Mouse (Mus musculus) limb, embryonic 15.5 days (tissue): ENCODE results near the gene P2rx4. TPM values are rescaled to one million over a fixed set of nuclear protein-coding genes. Genes with fewer than 3 reads are reported as not detected.

Experiments used
- ATAC-seq: fragments of 200-750 bp; cut with Nextera tagmentation; 2 replicates; pipeline ENCODE4 v1.8.0; 2017; ENCODE audit warnings: low read depth, moderate TSS enrichment; ENCODE audit not compliant: insufficient number of reproducible peaks, low FRiP score, low TSS enrichment
- H3K27ac ChIP-seq: fragments of 300-500 bp; sonication (generic); 2 replicates; pipeline ENCODE4 v1.5.1; 2015; ENCODE audit warnings: moderate library complexity, mild to moderate bottlenecking, inconsistent platforms
- H3K27me3 ChIP-seq: fragments of 300-500 bp; sonication (generic); 2 replicates; pipeline ENCODE4 v1.6.1; 2015; ENCODE audit warnings: inconsistent platforms
- H3K36me3 ChIP-seq: fragments of 300-500 bp; sonication (generic); 2 replicates; pipeline ENCODE4 v1.6.1; 2015; ENCODE audit warnings: inconsistent platforms
- H3K4me1 ChIP-seq: fragments of 300-500 bp; sonication (generic); 2 replicates; pipeline ENCODE4 v1.6.1; 2015; ENCODE audit warnings: inconsistent platforms
- H3K4me2 ChIP-seq: fragments of 300-500 bp; sonication (generic); 2 replicates; pipeline ENCODE4 v1.6.1; 2015; ENCODE audit warnings: mild to moderate bottlenecking, inconsistent platforms
- H3K4me3 ChIP-seq: fragments of 300-500 bp; sonication (generic); 2 replicates; pipeline ENCODE4 v1.5.1; 2015; ENCODE audit warnings: mild to moderate bottlenecking, inconsistent platforms
- H3K9ac ChIP-seq: fragments of 300-500 bp; sonication (generic); 2 replicates; pipeline ENCODE4 v1.6.1; 2015; ENCODE audit warnings: inconsistent platforms
- H3K9me3 ChIP-seq: fragments of 300-500 bp; sonication (generic); 2 replicates; pipeline ENCODE4 v1.6.1; 2016; ENCODE audit warnings: inconsistent platforms
- WGBS: fragments of 180-500 bp; shearing (Covaris S2); methylation state at CpG from one replicate; pipeline ENCODE4 v1.1.7; 2015; 5-methylcytosine and 5-hydroxymethylcytosine counted together
- polyA plus RNA-seq: library from polyadenylated mRNA; unstranded; fragments of >200 nt; fragmentation: Nextera tagmentation; extraction: Ambion mirVana; gene quantifications from 2 replicates; pipeline ENCODE4 v1.2.1, GENCODE M21; 2015

Gene P2rx4
- polyA plus RNA-seq, 1 experiment from 2014 or later = 27.8 TPM

DNA sequence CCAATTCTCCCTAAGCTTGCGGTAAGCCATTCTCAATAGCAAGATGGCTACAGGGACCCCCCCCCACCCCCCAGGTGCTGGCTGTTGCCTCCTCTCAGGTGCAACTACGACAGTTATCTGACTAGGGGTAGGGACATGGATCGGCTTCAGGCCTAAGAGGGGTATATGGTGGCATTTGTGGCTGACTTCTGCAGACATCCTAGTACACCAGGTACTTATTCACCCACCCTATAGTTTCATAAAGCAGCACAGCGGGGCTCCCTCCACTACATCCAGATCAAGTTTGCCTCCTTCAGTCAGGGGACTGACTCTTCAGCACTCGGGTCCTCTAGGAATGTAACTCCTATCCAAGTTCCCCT is 448 bp upstream of the P2rx4 start:
- Histone ChIP-seq H3K4me3 (peak overlapping the region; percentile 67), H3K9ac (peak overlapping the region; percentile 41), H3K27me3 (no peaks in the 10 kb centered on the region), H3K27ac (peak overlapping the region; percentile 85), H3K4me1 (peaks cover 14% of the 10 kb centered on the region), H3K9me3 (no peaks in the 10 kb centered on the region), H3K4me2 (peak overlapping the region; percentile 76), H3K36me3 (no peaks in the 10 kb centered on the region)
- WGBS = 36% methylated on average over 5 of the region's 5 CpGs
- no peak for ATAC-seq

- no peak overlapping the region for H3K27ac ChIP-seq
- H3K4me2 ChIP-seq = no peak overlapping the region
- no peak overlapping the region for H3K9ac ChIP-seq
- no peaks in the 10 kb centered on the region for H3K36me3 ChIP-seq
- 57% methylated on average over 6 of the region's 6 CpGs for WGBS
- H3K4me3 ChIP-seq = peak overlapping the region; percentile 67; the same call in 1 of the 2 replicates
- H3K27me3 ChIP-seq = no peaks in the 10 kb centered on the region
- H3K9me3 ChIP-seq = no peaks in the 10 kb centered on the region
- H3K4me1 ChIP-seq = peaks cover 14% of the 10 kb centered on the region
- no peak for ATAC-seq
Measured at GRCm38 (mm10) chr5:122708819-122709218, 1.5 kb downstream of the P2rx4 start.

GRCm38 (mm10) chr5:122715723-122716122 is 8.4 kb downstream of the P2rx4 start:
- Histone ChIP-seq H3K27ac (no peak overlapping the region), H3K4me3 (no peak overlapping the region), H3K36me3 (0 out of 2 replicates have a peak, but pooled peaks cover 3% of the 10 kb centered on the region), H3K9me3 (no peaks in the 10 kb centered on the region), H3K4me1 (0 out of 2 replicates have a peak, but pooled peaks cover 4% of the 10 kb centered on the region), H3K27me3 (no peaks in the 10 kb centered on the region), H3K9ac (no peak overlapping the region), H3K4me2 (no peak overlapping the region)
- WGBS = 54% methylated on average over 1 of the region's 1 CpGs
- no peak for ATAC-seq

DNA sequence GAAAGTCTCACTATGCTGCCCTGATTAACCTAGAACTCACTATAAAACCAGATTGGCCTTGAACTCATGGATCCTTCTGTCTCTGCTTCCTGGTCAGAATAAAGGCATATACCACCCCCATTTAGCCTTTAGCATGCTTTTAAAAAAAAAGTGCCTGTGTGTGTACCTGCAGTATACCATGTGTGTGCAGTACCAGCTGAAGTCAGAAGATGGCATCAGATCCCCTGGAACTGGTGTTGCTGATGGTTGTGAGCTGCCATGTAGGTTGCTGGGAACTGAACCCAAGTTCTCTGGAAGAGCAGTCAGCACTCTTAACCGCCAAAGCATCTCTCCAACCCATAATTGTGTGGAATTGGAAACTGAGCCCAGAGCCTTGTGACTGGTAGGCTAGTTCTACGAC is 9.4 kb downstream of the P2rx4 start:
- 99% methylated on average over 2 of the region's 2 CpGs for WGBS
- 0 out of 2 replicates have a peak, but pooled peaks cover 3% of the 10 kb centered on the region for H3K36me3 ChIP-seq

GRCm38 (mm10) chr5:122718400-122718799 is 11.1 kb downstream of the P2rx4 start:
- no peak overlapping the region for H3K27ac ChIP-seq
- no peaks in the 10 kb centered on the region for H3K27me3 ChIP-seq
- no peak for ATAC-seq
- 70% methylated on average over 7 of the region's 7 CpGs for WGBS
- no peak overlapping the region for H3K9ac ChIP-seq
- no peak overlapping the region for H3K4me2 ChIP-seq
- H3K4me1 ChIP-seq = 0 out of 2 replicates have a peak, but pooled peaks cover 4% of the 10 kb centered on the region
- H3K4me3 ChIP-seq = no peak overlapping the region
- H3K36me3 ChIP-seq = 0 out of 2 replicates have a peak, but pooled peaks cover 3% of the 10 kb centered on the region
- no peaks in the 10 kb centered on the region for H3K9me3 ChIP-seq

More for the DNA sequence above, 9.4 kb downstream of the P2rx4 start:
- no peaks in the 10 kb centered on the region for H3K9me3 ChIP-seq
- no peak overlapping the region for H3K9ac ChIP-seq
- H3K4me3 ChIP-seq = no peak overlapping the region
- H3K4me2 ChIP-seq = no peak overlapping the region
- no peak for ATAC-seq
- H3K27me3 ChIP-seq = no peaks in the 10 kb centered on the region
- H3K4me1 ChIP-seq = 0 out of 2 replicates have a peak, but pooled peaks cover 4% of the 10 kb centered on the region
- no peak overlapping the region for H3K27ac ChIP-seq

- Histone ChIP-seq H3K4me3 (no peak overlapping the region), H3K4me2 (no peak overlapping the region), H3K27ac (no peak overlapping the region), H3K9ac (no peak overlapping the region), H3K4me1 (0 out of 2 replicates have a peak, but pooled peaks cover 4% of the 10 kb centered on the region), H3K36me3 (0 out of 2 replicates have a peak, but pooled peaks cover 3% of the 10 kb centered on the region), H3K9me3 (no peaks in the 10 kb centered on the region), H3K27me3 (no peaks in the 10 kb centered on the region)
- ATAC-seq = no peak
- WGBS = 89% methylated on average over 8 of the region's 8 CpGs
Measured at GRCm38 (mm10) chr5:122719168-122719567, 11.8 kb downstream of the P2rx4 start.

- 84% methylated on average over 13 of the region's 13 CpGs for WGBS
- no peak overlapping the region for H3K27ac ChIP-seq
- H3K4me2 ChIP-seq = no peak overlapping the region
- H3K9ac ChIP-seq = no peak overlapping the region
- no peaks in the 10 kb centered on the region for H3K9me3 ChIP-seq
- no peaks in the 10 kb centered on the region for H3K36me3 ChIP-seq
- no peak for ATAC-seq
- H3K4me3 ChIP-seq = no peak overlapping the region
- no peaks in the 10 kb centered on the region for H3K4me1 ChIP-seq
- no peaks in the 10 kb centered on the region for H3K27me3 ChIP-seq
Measured at GRCm38 (mm10) chr5:122725453-122725852, 18.1 kb downstream of the P2rx4 start.

DNA sequence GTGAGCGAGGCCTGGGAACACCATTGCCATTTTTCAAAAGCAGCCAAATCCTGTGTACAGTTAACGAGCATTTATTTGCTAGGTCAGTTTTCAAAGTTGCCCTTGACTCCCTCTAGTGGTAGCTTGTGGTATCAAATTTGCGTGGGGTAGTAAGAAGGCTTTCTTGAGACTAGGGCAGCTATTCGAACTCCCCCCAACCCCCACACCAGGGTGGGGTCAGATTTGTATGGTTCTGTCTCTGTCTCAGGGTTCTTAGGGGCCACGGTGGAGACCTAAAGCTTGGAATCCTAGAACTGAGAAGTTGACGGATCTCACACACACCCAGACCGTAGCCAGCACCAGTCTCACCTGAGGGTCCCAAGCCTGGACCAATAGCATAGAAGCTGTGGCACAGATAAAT is 18.7 kb downstream of the P2rx4 start:
- Histone ChIP-seq H3K36me3 (no peaks in the 10 kb centered on the region), H3K4me1 (no peaks in the 10 kb centered on the region), H3K4me2 (no peak overlapping the region), H3K27me3 (no peaks in the 10 kb centered on the region), H3K9ac (no peak overlapping the region), H3K4me3 (no peak overlapping the region), H3K9me3 (no peaks in the 10 kb centered on the region), H3K27ac (no peak overlapping the region)
- ATAC-seq = no peak
- 17% methylated on average over 7 of the region's 7 CpGs for WGBS

- no peak overlapping the region for H3K4me3 ChIP-seq
- H3K36me3 ChIP-seq = no peaks in the 10 kb centered on the region
- H3K9me3 ChIP-seq = no peaks in the 10 kb centered on the region
- H3K9ac ChIP-seq = no peak overlapping the region
- no peak for ATAC-seq
- H3K4me1 ChIP-seq = peaks cover 3% of the 10 kb centered on the region; the same call in 1 of the 2 replicates
- 81% methylated on average over 5 of the region's 5 CpGs for WGBS
- H3K27me3 ChIP-seq = no peaks in the 10 kb centered on the region
- no peak overlapping the region for H3K4me2 ChIP-seq
- H3K27ac ChIP-seq = no peak overlapping the region
Measured at GRCm38 (mm10) chr5:122726595-122726994, 19.3 kb downstream of the P2rx4 start.

DNA sequence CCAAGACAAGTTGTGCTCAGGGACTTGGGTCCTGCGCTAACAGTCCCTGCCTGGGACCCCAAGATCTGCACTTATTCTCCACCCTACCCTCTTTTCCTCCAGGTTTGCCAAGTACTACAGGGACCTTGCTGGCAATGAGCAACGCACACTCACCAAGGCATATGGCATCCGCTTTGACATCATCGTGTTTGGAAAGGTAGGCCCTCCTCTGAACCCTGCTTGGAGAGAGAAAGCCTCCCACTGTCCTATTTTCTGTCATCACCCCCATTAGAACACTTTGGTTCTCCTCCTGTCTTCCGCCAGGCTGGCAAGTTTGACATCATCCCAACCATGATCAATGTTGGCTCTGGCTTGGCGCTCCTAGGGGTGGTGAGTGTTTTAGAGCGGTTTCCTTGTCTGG is 19.8 kb downstream of the P2rx4 start:
- no peak overlapping the region for H3K27ac ChIP-seq
- no peaks in the 10 kb centered on the region for H3K36me3 ChIP-seq
- H3K9me3 ChIP-seq = no peaks in the 10 kb centered on the region
- H3K4me2 ChIP-seq = no peak overlapping the region
- H3K4me3 ChIP-seq = no peak overlapping the region
- H3K4me1 ChIP-seq = peaks cover 7% of the 10 kb centered on the region
- 93% methylated on average over 7 of the region's 7 CpGs for WGBS
- no peak for ATAC-seq
- no peaks in the 10 kb centered on the region for H3K27me3 ChIP-seq
- H3K9ac ChIP-seq = no peak overlapping the region

- Histone ChIP-seq H3K9me3 (no peaks in the 10 kb centered on the region), H3K4me2 (no peak overlapping the region), H3K4me1 (peaks cover 19% of the 10 kb centered on the region), H3K27me3 (no peaks in the 10 kb centered on the region), H3K9ac (no peak overlapping the region), H3K27ac (no peak overlapping the region), H3K4me3 (no peak overlapping the region), H3K36me3 (0 out of 2 replicates have a peak, but pooled peaks cover 2% of the 10 kb centered on the region)
- ATAC-seq = no peak
- WGBS = 74% methylated on average over 10 of the region's 10 CpGs
Measured at GRCm38 (mm10) chr5:122730776-122731175, 23.4 kb downstream of the P2rx4 start.

DNA sequence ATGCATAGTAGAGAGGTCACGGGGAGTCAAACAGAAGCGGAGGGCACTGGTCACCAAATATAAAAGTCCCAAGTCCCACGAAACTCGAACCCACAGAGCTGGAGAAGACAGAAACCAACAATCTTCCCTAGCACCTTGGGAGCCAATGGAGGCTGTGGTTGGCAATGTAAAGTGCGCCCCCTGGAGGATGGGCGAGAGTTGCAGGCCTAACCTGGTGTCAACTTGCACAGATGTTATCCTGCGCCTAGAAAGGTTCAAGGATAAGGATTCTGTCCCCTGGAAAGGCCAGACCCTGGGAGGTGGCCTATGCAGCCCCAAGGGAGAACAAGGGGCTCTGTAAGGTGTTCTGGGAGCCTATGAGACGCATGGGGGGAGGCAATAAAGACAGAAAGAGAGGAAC is 24.0 kb downstream of the P2rx4 start:
- Histone ChIP-seq H3K27ac (peak overlapping the region; percentile 83), H3K9me3 (no peaks in the 10 kb centered on the region), H3K27me3 (no peaks in the 10 kb centered on the region), H3K4me1 (peaks cover 19% of the 10 kb centered on the region), H3K4me3 (no peak overlapping the region), H3K36me3 (peaks cover 7% of the 10 kb centered on the region; the same call in 1 of the 2 replicates), H3K4me2 (no peak overlapping the region), H3K9ac (no peak overlapping the region)
- no peak for ATAC-seq
- WGBS = 70% methylated on average over 8 of the region's 8 CpGs
